Mouse (Mus musculus) E14TG2a.4 (cell line): Measurements from ENCODE around the gene Mmp20.

Experiments
- CTCF ChIP-seq: conservative IDR thresholded peaks from 2 replicates; pipeline ENCODE4 v1.5.1; 2014; ENCODE audit warnings: low read length
- NANOG ChIP-seq: IDR thresholded peaks from 2 replicates; pipeline ENCODE4 v1.6.1; 2014; ENCODE audit warnings: borderline replicate concordance, low read length, mixed read lengths
- POU5F1 ChIP-seq: IDR thresholded peaks from 2 replicates; pipeline ENCODE4 v1.6.1; 2014; ENCODE audit warnings: low read length, borderline replicate concordance

GRCm38 (mm10) chr9:7689799-7690198 is 61.8 kb downstream of the Mmp20 start:
- TF ChIP-seq CTCF (no peak), POU5F1 (no peak), NANOG (no peak)
